Mouse (Mus musculus) kidney, adult 2 months (tissue): ENCODE data around the gene Tmem50b.

ENCODE experiments used
- CTCF ChIP-seq: fragments of 200-500 bp; conservative IDR thresholded peaks from 2 replicates; pipeline ENCODE4 v1.5.1; 2011; ENCODE audit warnings: low read depth, mild to moderate bottlenecking, control low read depth, low read length, moderate library complexity, mixed read lengths; ENCODE audit not compliant: insufficient read depth, insufficient read length
- POLR2A ChIP-seq: fragments of 200-500 bp; IDR thresholded peaks from one replicate; pipeline ENCODE4 v1.6.1; 2011; ENCODE audit warnings: low read depth, low read length, control low read depth

GRCm38 (mm10) chr16:91536372-91536771, 61.2 kb downstream of the Tmem50b start:
- TF ChIP-seq CTCF = no peak
- TF ChIP-seq POLR2A = no peak
